Mouse (Mus musculus): ENCODE results near the gene Slc51b. TPM values are rescaled to one million over a fixed set of nuclear protein-coding genes. Genes with fewer than 3 reads are reported as not detected.

Gene Slc51b
- total RNA-seq, 2 experiments from 2014 or later = not detected

DNA sequence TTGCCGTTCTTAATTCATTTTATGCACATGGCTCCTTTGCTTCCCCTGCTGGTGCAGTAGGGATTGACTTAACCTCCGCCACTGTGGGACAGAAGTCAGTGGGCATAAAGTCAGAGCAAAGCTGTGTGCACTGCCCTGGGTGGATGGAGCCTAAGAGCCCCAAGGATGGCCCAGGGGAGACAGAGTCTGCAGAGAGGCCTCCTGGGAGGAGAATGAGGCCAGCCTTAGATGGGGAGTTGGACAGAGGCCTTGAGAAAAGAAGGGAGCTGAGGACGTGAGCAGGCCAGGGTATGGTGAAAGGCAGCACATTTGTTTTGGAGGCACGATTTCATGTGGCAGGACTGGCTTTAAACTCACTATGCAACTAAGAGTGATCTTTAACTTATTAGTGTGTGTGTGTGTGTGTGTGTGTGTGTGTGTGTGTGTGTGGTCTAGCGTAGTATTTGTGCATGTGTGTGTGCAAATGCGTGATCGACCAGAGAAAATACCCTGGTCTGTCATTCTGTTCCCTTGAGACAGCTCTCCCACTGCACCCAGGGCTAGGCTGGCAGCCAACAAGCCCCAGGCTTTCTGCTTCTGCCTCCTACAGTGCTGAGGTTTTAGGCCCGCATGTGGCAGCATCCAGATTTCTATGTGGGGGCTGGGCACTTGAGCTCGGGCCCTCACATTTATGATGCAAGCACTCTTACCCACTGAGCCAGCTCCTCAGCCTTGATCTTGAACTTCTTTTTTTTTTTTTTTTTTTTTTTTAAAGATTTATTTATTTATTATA is 47.4 kb downstream of the Slc51b start:
- ATAC-seq (replicated peaks; ENCODE audit: poor library complexity, severe bottlenecking) = no peak

DNA sequence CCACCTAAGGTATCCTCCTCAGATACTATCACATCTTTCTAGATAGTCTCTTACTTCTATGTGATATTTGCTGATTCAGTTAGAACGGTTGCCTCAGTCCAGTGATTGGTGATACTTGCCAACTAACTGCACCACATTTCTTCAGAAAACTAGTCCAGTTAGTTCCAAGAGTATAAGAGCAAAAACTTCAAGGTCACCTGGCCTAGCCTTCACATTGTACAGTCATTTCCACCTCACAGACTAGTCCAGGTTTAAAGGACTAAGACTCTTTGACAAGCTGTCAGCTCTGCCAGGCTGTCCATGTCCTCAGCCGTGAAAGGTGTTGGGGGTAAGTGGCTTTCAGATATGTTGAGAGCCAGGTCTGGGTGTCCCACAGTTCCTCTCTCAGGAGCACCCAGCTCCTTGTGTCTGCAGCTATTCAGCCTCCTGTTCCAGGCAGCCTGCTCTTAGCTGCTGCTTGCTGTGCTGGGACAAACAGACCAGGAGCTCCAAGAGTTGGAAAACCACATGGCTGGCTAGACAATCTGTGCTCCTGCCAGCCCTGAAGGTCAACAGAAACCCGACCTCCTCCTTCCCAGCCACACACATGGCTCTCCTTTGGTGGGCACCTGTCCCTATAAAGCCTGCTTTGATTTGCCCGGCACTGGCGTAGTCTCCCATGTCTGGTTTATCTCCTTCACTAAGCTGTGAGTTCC is 48.1 kb downstream of the Slc51b start:
- no peak for ATAC-seq (replicated peaks; ENCODE audit: poor library complexity, severe bottlenecking)

DNA sequence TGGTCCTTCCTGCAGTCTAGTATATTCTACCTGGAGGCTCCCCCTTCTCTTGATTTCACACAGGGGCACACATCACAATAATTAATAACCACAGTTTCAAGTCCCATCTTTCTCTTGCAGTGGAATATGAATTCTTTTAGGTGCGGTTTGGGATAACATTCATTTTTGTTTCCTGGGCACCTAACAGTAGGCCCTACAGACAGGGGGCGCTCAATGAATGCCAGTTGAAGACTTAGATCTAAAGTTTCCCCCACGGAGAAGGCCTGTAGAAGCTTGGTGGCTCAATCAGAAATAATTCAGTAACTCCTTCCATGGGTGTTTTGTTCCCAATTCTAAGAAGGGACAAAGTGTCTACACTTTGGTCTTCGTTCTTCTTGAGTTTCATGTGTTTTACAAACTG is 50.3 kb downstream of the Slc51b start:
- ATAC-seq (replicated peaks; ENCODE audit: poor library complexity, severe bottlenecking) = no peak

DNA sequence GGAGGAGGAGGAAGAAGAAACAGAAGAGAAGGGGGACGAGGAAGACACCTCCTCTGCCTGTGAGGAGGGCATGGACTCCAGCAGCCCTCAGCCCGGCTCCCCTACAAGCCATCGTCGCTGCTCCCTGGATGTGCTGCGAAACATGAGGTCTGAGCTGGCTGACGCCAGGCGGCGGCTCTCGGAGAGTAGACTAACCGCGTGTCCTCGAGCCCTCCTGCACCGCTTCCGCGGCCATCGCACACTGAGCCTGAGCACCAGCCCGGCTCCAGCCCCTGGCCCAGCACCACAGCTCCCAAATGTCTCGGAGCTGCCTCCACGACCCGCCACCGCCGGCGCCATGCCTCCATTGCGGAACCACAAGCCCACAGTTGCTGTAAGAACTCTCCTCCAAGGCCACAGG is 51.0 kb downstream of the Slc51b start:
- ATAC-seq (replicated peaks; ENCODE audit: poor library complexity, severe bottlenecking) = no peak

DNA sequence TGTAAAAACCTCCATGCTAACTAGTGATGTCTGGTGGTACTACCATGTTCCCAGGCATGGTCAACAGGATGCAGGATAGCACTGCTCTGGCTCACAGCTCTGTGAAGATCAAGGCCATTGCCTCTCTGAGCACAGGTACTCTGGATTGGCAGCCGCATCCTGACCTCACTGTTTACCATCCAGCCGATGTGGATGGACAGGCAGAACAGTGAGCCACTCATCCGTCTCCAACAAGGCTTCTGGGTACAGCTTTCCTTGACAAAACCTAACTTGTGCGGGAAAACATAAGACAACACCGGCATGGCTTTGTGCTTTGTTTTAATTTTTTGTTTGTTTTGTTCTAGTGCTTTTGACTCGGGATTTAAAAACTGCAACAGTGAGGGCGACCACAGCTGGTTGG is 57.0 kb downstream of the Slc51b start:
- ATAC-seq (replicated peaks; ENCODE audit: poor library complexity, severe bottlenecking) = no peak

DNA sequence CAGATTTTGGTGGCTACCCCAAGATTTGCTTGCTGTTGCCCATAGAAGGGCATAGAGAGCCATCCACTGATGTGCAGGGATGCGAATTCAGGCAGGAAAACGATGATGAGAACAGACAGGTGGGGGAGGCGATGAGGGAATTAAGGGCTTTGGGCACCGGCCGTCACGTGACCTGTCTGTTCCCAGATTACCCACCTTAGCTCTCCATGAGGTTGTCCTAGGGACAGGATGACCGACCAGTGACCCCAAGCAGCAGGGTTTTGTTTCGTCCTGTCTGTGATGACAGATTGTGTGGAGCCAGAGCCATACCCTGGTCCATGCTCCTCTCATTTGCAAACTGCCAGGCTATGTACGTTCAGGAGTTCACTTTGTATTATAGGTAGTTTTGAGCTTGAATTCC is 59.1 kb downstream of the Slc51b start:
- no peak for ATAC-seq (replicated peaks; ENCODE audit: poor library complexity, severe bottlenecking)

Other genes with a start within 250 kb of the Slc51b start
- gene Parp16, start 227.6 kb downstream of the Slc51b start, total RNA-seq (2014; fragmentation: Nextera tagmentation) = 2.1 and 8.0 TPM in 2 replicates
- 1.4 and 2.2 TPM in 2 replicates for gene Parp16, start 227.6 kb downstream of the Slc51b start, total RNA-seq (2017)
- not detected in 2 replicates for gene Cilp, start 157.8 kb downstream of the Slc51b start, total RNA-seq (2014; fragmentation: Nextera tagmentation)
- gene Cilp, start 157.8 kb downstream of the Slc51b start, total RNA-seq (2017) = not detected in 2 replicates
- 15.8 and 24.0 TPM in 2 replicates for gene Clpx, start 128.7 kb downstream of the Slc51b start, total RNA-seq (2014; fragmentation: Nextera tagmentation)
- gene Clpx, start 128.7 kb downstream of the Slc51b start, total RNA-seq (2017) = 44.3 and 51.7 TPM in 2 replicates
- gene Pdcd7, start 76.9 kb downstream of the Slc51b start, total RNA-seq (2014; fragmentation: Nextera tagmentation) = 11.3 and 14.7 TPM in 2 replicates
- 23.0 and 40.2 TPM in 2 replicates for gene Pdcd7, start 76.9 kb downstream of the Slc51b start, total RNA-seq (2017)
- not detected in 2 replicates for gene Ubap1l, start 61.9 kb downstream of the Slc51b start, total RNA-seq (2014; fragmentation: Nextera tagmentation)
- not detected in 2 replicates for gene Ubap1l, start 61.9 kb downstream of the Slc51b start, total RNA-seq (2017)
- gene Kbtbd13, start 31.3 kb downstream of the Slc51b start, total RNA-seq (2014; fragmentation: Nextera tagmentation) = 0.85 TPM in 1 of 2 replicates, not detected in the other
- 0.31 and 0.52 TPM in 2 replicates for gene Kbtbd13, start 31.3 kb downstream of the Slc51b start, total RNA-seq (2017)
- 0.21 TPM in 1 of 2 replicates, not detected in the other for gene Rasl12, start 24.4 kb downstream of the Slc51b start, total RNA-seq (2014; fragmentation: Nextera tagmentation)
- gene Rasl12, start 24.4 kb downstream of the Slc51b start, total RNA-seq (2017) = not detected in 2 replicates
- gene Mtfmt, start 12.8 kb upstream of the Slc51b start, total RNA-seq (2014; fragmentation: Nextera tagmentation) = 17.9 and 35.8 TPM in 2 replicates
- gene Mtfmt, start 12.8 kb upstream of the Slc51b start, total RNA-seq (2017) = 23.5 and 24.2 TPM in 2 replicates
- 81.6 and 82.9 TPM in 2 replicates for gene Spg21, start 38.0 kb upstream of the Slc51b start, total RNA-seq (2014; fragmentation: Nextera tagmentation)
- gene Spg21, start 38.0 kb upstream of the Slc51b start, total RNA-seq (2017) = 70.2 and 82.2 TPM in 2 replicates
- gene Ankdd1a, start 97.2 kb upstream of the Slc51b start, total RNA-seq (2014; fragmentation: Nextera tagmentation) = not detected in 2 replicates
- gene Ankdd1a, start 97.2 kb upstream of the Slc51b start, total RNA-seq (2017) = not detected in 2 replicates
- gene Plekho2, start 157.1 kb upstream of the Slc51b start, total RNA-seq (2014; fragmentation: Nextera tagmentation) = 15.4 and 20.2 TPM in 2 replicates
- 7.1 and 12.6 TPM in 2 replicates for gene Plekho2, start 157.1 kb upstream of the Slc51b start, total RNA-seq (2017)
- 5.3 and 5.4 TPM in 2 replicates for gene Pif1, start 164.2 kb upstream of the Slc51b start, total RNA-seq (2014; fragmentation: Nextera tagmentation)
- gene Pif1, start 164.2 kb upstream of the Slc51b start, total RNA-seq (2017) = 8.7 and 13.2 TPM in 2 replicates
- 7.5 TPM in 1 of 2 replicates, not detected in the other for gene Rbpms2, start 206.7 kb upstream of the Slc51b start, total RNA-seq (2014; fragmentation: Nextera tagmentation)
- gene Rbpms2, start 206.7 kb upstream of the Slc51b start, total RNA-seq (2017) = 0.67 TPM in 1 of 2 replicates, not detected in the other
- 33.6 and 40.3 TPM in 2 replicates for gene Oaz2, start 245.0 kb upstream of the Slc51b start, total RNA-seq (2014; fragmentation: Nextera tagmentation)
- 35.3 and 44.5 TPM in 2 replicates for gene Oaz2, start 245.0 kb upstream of the Slc51b start, total RNA-seq (2017)

Data from granulocyte monocyte progenitor cell, adult 5-6 weeks (primary cell).